Mouse (Mus musculus): ENCODE measurements around the gene Nfatc3. TPM values are rescaled to one million over a fixed set of nuclear protein-coding genes. Genes with fewer than 3 reads are reported as not detected.
A peak's percentile ranks its signal among the peaks of the same experiment; 100 is the strongest.

The Nfatc3 gene
- total RNA-seq, 2 experiments from 2014 or later = 31.7 to 74.1 TPM

DNA sequence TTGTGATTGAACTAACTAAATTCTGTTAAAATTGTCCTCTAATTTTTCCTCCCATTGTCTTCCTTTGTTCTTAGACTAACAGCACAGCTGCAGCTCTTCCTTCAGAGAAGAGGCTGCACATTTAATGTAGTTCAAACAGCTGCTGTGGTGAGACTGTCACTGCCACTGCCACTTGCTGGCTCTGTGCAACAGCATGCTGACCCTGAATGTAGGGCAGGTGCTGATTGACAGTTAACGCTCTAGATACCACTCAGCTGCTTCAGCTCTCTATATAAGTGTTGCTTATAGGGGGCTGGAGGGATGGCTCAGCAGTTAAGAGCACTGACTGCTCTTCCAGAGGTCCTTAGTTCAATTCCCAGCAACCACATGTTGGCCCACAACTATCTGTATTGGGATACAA, 53.9 kb downstream of the Nfatc3 start:
- no peak for ATAC-seq (replicated peaks; ENCODE audit: poor library complexity, severe bottlenecking)

GRCm38 (mm10) chr8:106115897-106116296, 57.3 kb downstream of the Nfatc3 start:
- ATAC-seq (replicated peaks; ENCODE audit: poor library complexity, severe bottlenecking) = peak; percentile 37; the same call in 1 of the 2 replicates

DNA sequence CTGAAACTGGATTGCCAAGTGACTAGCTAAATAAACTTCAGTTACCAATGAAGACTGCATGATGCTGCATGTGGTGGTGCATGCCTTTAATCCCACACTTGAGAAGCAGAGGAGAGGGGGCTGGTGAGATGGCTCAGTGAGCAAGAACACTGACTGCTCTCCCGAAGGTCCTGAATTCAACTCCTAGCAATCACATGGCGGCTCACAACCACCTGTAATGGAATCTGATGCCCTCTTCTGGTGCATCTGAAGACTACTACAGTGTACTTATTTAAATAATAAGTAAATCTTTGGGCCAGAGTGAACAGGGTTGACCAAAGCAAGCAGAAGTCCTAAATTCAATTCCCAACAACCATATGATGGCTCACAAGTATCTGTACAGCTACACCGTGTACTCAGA, 64.8 kb downstream of the Nfatc3 start:
- no peak for ATAC-seq (replicated peaks; ENCODE audit: poor library complexity, severe bottlenecking)

DNA sequence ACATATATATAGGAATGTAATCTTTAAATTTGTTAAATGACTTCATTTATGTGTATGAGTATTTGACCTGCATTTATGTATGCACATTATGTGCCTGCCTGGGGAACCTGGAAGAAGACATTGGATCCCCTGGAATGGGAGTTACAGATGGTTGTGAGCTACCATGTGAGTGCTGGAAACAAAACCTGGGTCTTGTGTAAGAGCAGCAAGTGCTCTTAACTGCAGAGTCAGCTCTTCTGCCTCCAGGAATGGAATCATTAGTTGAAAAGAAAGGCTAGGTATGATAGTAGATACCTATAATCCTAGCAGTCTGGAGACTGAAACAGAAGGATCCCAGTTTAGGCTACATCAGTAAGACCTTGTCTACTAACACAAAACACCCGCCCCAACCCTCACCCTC, 67.4 kb downstream of the Nfatc3 start:
- no peak for ATAC-seq (replicated peaks; ENCODE audit: poor library complexity, severe bottlenecking)

GRCm38 (mm10) chr8:106127054-106127453, 68.4 kb downstream of the Nfatc3 start:
- ATAC-seq (replicated peaks; ENCODE audit: poor library complexity, severe bottlenecking) = no peak

GRCm38 (mm10) chr8:106127882-106128410, 69.3 kb downstream of the Nfatc3 start:
- no peak for ATAC-seq (replicated peaks; ENCODE audit: poor library complexity, severe bottlenecking)

GRCm38 (mm10) chr8:106129232-106129930, 70.7 kb downstream of the Nfatc3 start:
- ATAC-seq (replicated peaks; ENCODE audit: poor library complexity, severe bottlenecking) = no peak

DNA sequence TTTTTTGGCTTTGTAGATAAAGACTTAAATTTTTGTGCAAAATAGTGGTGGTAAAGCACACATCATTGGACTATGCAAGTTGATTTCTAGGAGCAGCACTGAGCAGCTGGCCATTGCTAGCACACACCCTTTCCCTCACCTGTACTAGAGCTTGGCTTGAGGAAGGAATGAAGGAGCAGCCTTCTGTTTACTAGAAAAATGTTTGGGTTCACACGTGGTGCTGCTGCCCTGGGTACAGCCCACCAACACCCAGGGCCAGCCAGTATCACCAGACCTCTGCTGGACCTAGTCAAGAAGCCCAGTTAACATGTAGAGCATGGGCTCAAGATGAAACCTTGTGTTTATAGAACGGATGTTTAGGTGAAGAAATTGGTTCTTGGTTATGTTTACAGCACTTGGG, 71.4 kb downstream of the Nfatc3 start:
- ATAC-seq (replicated peaks; ENCODE audit: poor library complexity, severe bottlenecking) = no peak

DNA sequence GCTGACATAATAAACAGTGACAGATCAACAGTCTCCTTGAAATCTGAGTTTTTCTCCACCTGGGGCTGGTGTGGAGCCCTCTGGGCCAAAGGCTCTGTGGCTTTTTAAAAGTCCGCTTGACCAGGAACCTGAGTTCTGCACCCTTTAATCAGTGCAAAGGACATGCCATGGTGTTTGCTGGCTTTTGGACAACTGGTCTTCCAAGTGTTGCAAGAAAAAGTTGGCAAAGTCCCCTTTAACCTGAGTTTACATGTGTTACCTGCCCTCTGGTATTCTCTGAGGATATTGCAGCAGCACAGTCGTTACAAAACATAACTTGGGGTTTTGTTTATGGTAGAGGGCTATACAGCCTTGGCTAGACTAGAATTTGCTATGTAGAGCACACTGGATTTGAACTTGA, 71.9 kb downstream of the Nfatc3 start:
- no peak for ATAC-seq (replicated peaks; ENCODE audit: poor library complexity, severe bottlenecking)

DNA sequence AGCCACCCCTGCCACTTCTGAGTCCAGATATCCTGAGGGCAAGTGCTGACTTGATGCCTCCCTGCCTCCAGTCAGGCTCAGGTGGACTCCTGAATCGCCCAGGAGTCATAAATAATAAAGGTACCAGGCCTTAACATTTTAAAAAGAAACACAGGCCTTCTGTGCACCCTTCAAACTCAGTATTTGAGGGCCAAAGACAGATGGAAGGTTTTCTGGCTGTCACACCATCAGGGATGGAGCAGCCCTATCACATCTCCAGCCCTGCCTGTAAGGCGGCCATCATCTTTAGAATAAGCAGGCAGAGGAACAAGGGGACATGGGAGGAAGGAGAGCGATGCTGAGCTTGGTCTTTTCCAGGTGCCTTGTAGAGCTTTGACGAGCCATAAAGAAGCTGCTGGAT, 72.4 kb downstream of the Nfatc3 start:
- ATAC-seq (replicated peaks; ENCODE audit: poor library complexity, severe bottlenecking) = no peak

- no peak for ATAC-seq (replicated peaks; ENCODE audit: poor library complexity, severe bottlenecking)
Measured at GRCm38 (mm10) chr8:106131488-106132222, 73.0 kb downstream of the Nfatc3 start.

GRCm38 (mm10) chr8:106132356-106132755, 73.7 kb downstream of the Nfatc3 start:
- ATAC-seq (replicated peaks; ENCODE audit: poor library complexity, severe bottlenecking) = peak; percentile 36

GRCm38 (mm10) chr8:106133526-106133925, 74.9 kb downstream of the Nfatc3 start:
- no peak for ATAC-seq (replicated peaks; ENCODE audit: poor library complexity, severe bottlenecking)

- no peak for ATAC-seq (replicated peaks; ENCODE audit: poor library complexity, severe bottlenecking)
Measured at GRCm38 (mm10) chr8:106133946-106134345, 75.3 kb downstream of the Nfatc3 start.

GRCm38 (mm10) chr8:106134751-106135571, 76.3 kb downstream of the Nfatc3 start:
- no peak for ATAC-seq (replicated peaks; ENCODE audit: poor library complexity, severe bottlenecking)

DNA sequence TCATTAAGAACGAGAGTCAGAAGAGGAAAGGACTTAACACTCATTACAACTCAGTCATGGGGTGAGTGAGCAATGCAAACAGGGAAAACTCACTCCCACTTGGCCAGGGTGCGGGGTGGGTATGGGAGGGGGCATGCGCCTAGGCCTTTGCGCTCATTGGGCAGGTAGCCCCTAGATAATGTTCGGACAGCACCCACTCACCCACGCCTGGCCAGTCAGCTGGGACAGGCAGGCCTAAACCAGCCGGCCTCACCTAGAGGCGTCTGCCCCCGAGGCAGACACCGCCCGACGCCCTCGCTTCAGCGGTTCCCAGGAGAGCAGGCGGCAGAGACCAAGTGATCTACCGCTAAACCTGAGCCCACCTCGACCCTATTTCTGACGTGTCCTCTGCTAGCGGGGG, 77.0 kb downstream of the Nfatc3 start:
- ATAC-seq (replicated peaks; ENCODE audit: poor library complexity, severe bottlenecking) = no peak

- peak; percentile 31 for ATAC-seq (replicated peaks; ENCODE audit: poor library complexity, severe bottlenecking)
Measured at GRCm38 (mm10) chr8:106136156-106137130, 77.8 kb downstream of the Nfatc3 start, which contains the start of gene Esrp2. Esrp2 (minus strand) TSS chr8:106136974.

DNA sequence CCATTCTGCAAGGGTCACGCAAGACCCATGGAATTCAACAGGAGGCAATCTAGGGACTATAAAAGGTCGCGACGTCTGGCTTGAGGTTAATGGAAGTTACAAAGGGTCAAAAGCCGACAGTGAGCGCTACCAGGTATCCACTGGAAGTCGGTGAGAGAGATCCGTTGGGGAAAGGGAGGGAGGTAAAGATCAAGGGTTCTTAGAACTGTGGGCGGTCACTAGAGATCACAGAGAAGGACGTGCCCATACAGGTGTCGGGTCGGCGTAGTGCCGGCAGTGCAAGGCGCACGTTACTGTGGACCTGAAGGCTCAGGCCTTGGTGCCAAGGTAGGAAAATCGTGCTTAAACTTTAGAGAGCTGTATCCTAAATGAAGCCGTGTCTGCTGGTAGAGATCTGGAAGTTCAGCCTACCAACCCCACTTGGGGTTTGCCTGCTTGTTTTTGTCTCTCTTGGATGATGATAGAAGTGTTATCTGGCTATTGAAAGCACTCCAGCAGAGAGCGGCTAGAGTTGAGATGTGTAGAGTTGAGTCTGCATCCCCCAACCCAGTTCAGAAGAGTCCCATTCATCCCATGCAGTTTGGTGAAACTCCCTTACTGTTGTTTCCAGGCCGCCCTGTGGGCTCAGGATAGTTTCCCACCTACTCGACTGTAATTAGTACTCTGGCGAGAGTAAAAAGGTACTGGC, 78.7 kb downstream of the Nfatc3 start:
- ATAC-seq (replicated peaks; ENCODE audit: poor library complexity, severe bottlenecking) = no peak

- ATAC-seq (replicated peaks; ENCODE audit: poor library complexity, severe bottlenecking) = peak; percentile 52
Measured at GRCm38 (mm10) chr8:106137906-106138477, 79.4 kb downstream of the Nfatc3 start.
